Mouse (Mus musculus) hindbrain, embryonic 13.5 days (tissue): ENCODE results near the gene Hspa2. TPM values are rescaled to one million over a fixed set of nuclear protein-coding genes. Genes with fewer than 3 reads are reported as not detected.

Source experiments
- ATAC-seq: fragments of 200-750 bp; cut with Nextera tagmentation; 2 replicates; pipeline ENCODE4 v1.8.0; 2017; ENCODE audit warnings: moderate TSS enrichment; ENCODE audit not compliant: low FRiP score
- H3K27ac ChIP-seq: fragments of 300-500 bp; sonication (generic); 2 replicates; pipeline ENCODE4 v1.5.1; 2015; ENCODE audit warnings: inconsistent platforms, mild to moderate bottlenecking, moderate library complexity
- H3K27me3 ChIP-seq: fragments of 300-500 bp; sonication (generic); 2 replicates; pipeline ENCODE4 v1.6.1; 2015; ENCODE audit warnings: mild to moderate bottlenecking, inconsistent platforms
- H3K36me3 ChIP-seq: fragments of 300-500 bp; sonication (generic); 2 replicates; pipeline ENCODE4 v1.6.1; 2015; ENCODE audit warnings: mild to moderate bottlenecking, inconsistent platforms
- H3K4me1 ChIP-seq: fragments of 300-500 bp; sonication (generic); replicated peaks from 2 replicates; pipeline ENCODE4 v1.6.1; 2015; ENCODE audit warnings: inconsistent platforms
- H3K4me2 ChIP-seq: fragments of 300-500 bp; sonication (generic); 2 replicates; pipeline ENCODE4 v1.6.1; 2015; ENCODE audit warnings: inconsistent platforms, mild to moderate bottlenecking, moderate library complexity
- H3K4me3 ChIP-seq: fragments of 300-500 bp; sonication (generic); 2 replicates; pipeline ENCODE4 v1.5.1; 2015; ENCODE audit warnings: mild to moderate bottlenecking, inconsistent platforms
- H3K9ac ChIP-seq: fragments of 300-500 bp; sonication (generic); 2 replicates; pipeline ENCODE4 v1.6.1; 2015; ENCODE audit warnings: mild to moderate bottlenecking, inconsistent platforms
- H3K9me3 ChIP-seq: fragments of 300-500 bp; sonication (generic); 2 replicates; pipeline ENCODE4 v1.6.1; 2016; ENCODE audit warnings: inconsistent platforms
- WGBS: fragments of 180-500 bp; shearing (Covaris S2); methylation state at CpG from one replicate; pipeline ENCODE4 v1.1.7; 2015; 5-methylcytosine and 5-hydroxymethylcytosine counted together
- polyA plus RNA-seq: library from polyadenylated mRNA; unstranded; fragments of >200 nt; fragmentation: Nextera tagmentation; extraction: Ambion mirVana; gene quantifications from 2 replicates; pipeline ENCODE4 v1.2.1, GENCODE M21; 2015

Hspa2 gene
- 7.1 and 8.3 TPM in 2 replicates for polyA plus RNA-seq

- H3K4me2 ChIP-seq: peak within 1 kb of the TSS; percentile 79
- H3K4me1 ChIP-seq: peaks cover 26% of the 10 kb centered on the region
- WGBS: under 1% methylated on average over 54 of the region's 54 CpGs
- no peaks in the 10 kb centered on the region for H3K36me3 ChIP-seq
- peak within 1 kb of the TSS; percentile 68 for H3K4me3 ChIP-seq
- H3K27me3 ChIP-seq: peaks cover 58% of the 10 kb centered on the region
- H3K9ac ChIP-seq: peak within 1 kb of the TSS; percentile 72
- no peaks in the 10 kb centered on the region for H3K9me3 ChIP-seq
- peak; percentile 96 for ATAC-seq
- peak within 1 kb of the TSS; percentile 89 for H3K27ac ChIP-seq
Measured at GRCm38 (mm10) chr12:76403886-76404537, at the start of gene Hspa2. TSS of gene Hspa2 (plus strand) at chr12:76404176.

GRCm38 (mm10) chr12:76360868-76361267 is 43.1 kb upstream of the Hspa2 start:
- Histone ChIP-seq H3K9ac (no peak overlapping the region), H3K9me3 (no peaks in the 10 kb centered on the region), H3K27me3 (no peaks in the 10 kb centered on the region), H3K36me3 (no peaks in the 10 kb centered on the region; the same call in 1 of the 2 replicates), H3K4me2 (no peak overlapping the region), H3K4me1 (no peaks in the 10 kb centered on the region), H3K27ac (no peak overlapping the region), H3K4me3 (no peak overlapping the region)
- 35% methylated on average over 1 of the region's 1 CpGs for WGBS
- no peak for ATAC-seq

- no peak overlapping the region for H3K4me3 ChIP-seq
- no peaks in the 10 kb centered on the region; the same call in 1 of the 2 replicates for H3K36me3 ChIP-seq
- no peak for ATAC-seq
- H3K9me3 ChIP-seq: no peaks in the 10 kb centered on the region
- H3K9ac ChIP-seq: no peak overlapping the region
- H3K27ac ChIP-seq: no peak overlapping the region
- no peak overlapping the region for H3K4me2 ChIP-seq
- no peaks in the 10 kb centered on the region for H3K4me1 ChIP-seq
- H3K27me3 ChIP-seq: no peaks in the 10 kb centered on the region
- WGBS: 80% methylated on average over 9 of the region's 9 CpGs
Measured at GRCm38 (mm10) chr12:76361405-76362302, 42.3 kb upstream of the Hspa2 start.

GRCm38 (mm10) chr12:76362303-76362676 is 41.7 kb upstream of the Hspa2 start:
- no peak overlapping the region for H3K4me2 ChIP-seq
- H3K9ac ChIP-seq: no peak overlapping the region
- no peaks in the 10 kb centered on the region; the same call in 1 of the 2 replicates for H3K36me3 ChIP-seq
- H3K4me1 ChIP-seq: peaks cover 6% of the 10 kb centered on the region
- no peaks in the 10 kb centered on the region for H3K9me3 ChIP-seq
- ATAC-seq: no peak
- 92% methylated on average over 9 of the region's 9 CpGs for WGBS
- H3K27me3 ChIP-seq: no peaks in the 10 kb centered on the region
- no peak overlapping the region for H3K4me3 ChIP-seq
- no peak overlapping the region for H3K27ac ChIP-seq

- Histone ChIP-seq H3K4me2 (no peak overlapping the region), H3K36me3 (no peaks in the 10 kb centered on the region), H3K27me3 (no peaks in the 10 kb centered on the region), H3K9me3 (no peaks in the 10 kb centered on the region), H3K27ac (no peak overlapping the region), H3K4me1 (peaks cover 22% of the 10 kb centered on the region), H3K9ac (0 out of 2 replicates have a peak overlapping the region, but pooled peaks have one; percentile 1), H3K4me3 (no peak overlapping the region)
- WGBS: 83% methylated on average over 3 of the region's 3 CpGs
- ATAC-seq: no peak
Measured at GRCm38 (mm10) chr12:76366276-76366675, 37.7 kb upstream of the Hspa2 start.

GRCm38 (mm10) chr12:76367096-76367995 is 36.6 kb upstream of the Hspa2 start:
- Histone ChIP-seq H3K4me2 (peak overlapping the region; percentile 84), H3K27me3 (no peaks in the 10 kb centered on the region), H3K4me3 (peak overlapping the region; percentile 90), H3K27ac (no peak overlapping the region), H3K4me1 (peaks cover 32% of the 10 kb centered on the region), H3K9ac (peak overlapping the region; percentile 97), H3K9me3 (no peaks in the 10 kb centered on the region), H3K36me3 (no peaks in the 10 kb centered on the region)
- no peak for ATAC-seq
- 26% methylated on average over 14 of the region's 14 CpGs for WGBS

GRCm38 (mm10) chr12:76368201-76368789 is 35.7 kb upstream of the Hspa2 start:
- WGBS: 9% methylated on average over 9 of the region's 9 CpGs
- no peak for ATAC-seq
- Histone ChIP-seq H3K36me3 (no peaks in the 10 kb centered on the region), H3K4me2 (peak overlapping the region; percentile 84), H3K4me3 (peak overlapping the region; percentile 90), H3K27ac (peak overlapping the region; percentile 98), H3K27me3 (no peaks in the 10 kb centered on the region), H3K4me1 (peaks cover 39% of the 10 kb centered on the region), H3K9ac (peak overlapping the region; percentile 97), H3K9me3 (no peaks in the 10 kb centered on the region)

GRCm38 (mm10) chr12:76368790-76369205 is 35.2 kb upstream of the Hspa2 start:
- WGBS: under 1% methylated on average over 26 of the region's 26 CpGs
- peak; percentile 58 for ATAC-seq
- Histone ChIP-seq H3K4me3 (peak overlapping the region; percentile 90), H3K4me2 (peak overlapping the region; percentile 84), H3K9me3 (no peaks in the 10 kb centered on the region), H3K36me3 (no peaks in the 10 kb centered on the region), H3K27me3 (no peaks in the 10 kb centered on the region), H3K4me1 (peaks cover 39% of the 10 kb centered on the region), H3K9ac (peak overlapping the region; percentile 97), H3K27ac (peak overlapping the region; percentile 98)

- WGBS: under 1% methylated on average over 96 of the region's 96 CpGs
- Histone ChIP-seq H3K4me1 (peaks cover 39% of the 10 kb centered on the region), H3K4me3 (peak within 1 kb of the TSS; percentile 90), H3K27me3 (no peaks in the 10 kb centered on the region), H3K9ac (peak within 1 kb of the TSS; percentile 97), H3K27ac (peak within 1 kb of the TSS; percentile 98), H3K9me3 (no peaks in the 10 kb centered on the region), H3K36me3 (no peaks in the 10 kb centered on the region), H3K4me2 (peak within 1 kb of the TSS; percentile 84)
- ATAC-seq: peak; percentile 93
Measured at GRCm38 (mm10) chr12:76369206-76369977, 34.6 kb upstream of the Hspa2 start, which contains the start of gene Zbtb25. TSS of gene Zbtb25 (minus strand) at chr12:76369602.

- Histone ChIP-seq H3K27me3 (no peaks in the 10 kb centered on the region), H3K9ac (peak within 1 kb of the TSS; percentile 97), H3K4me1 (peaks cover 39% of the 10 kb centered on the region), H3K9me3 (no peaks in the 10 kb centered on the region), H3K4me3 (peak within 1 kb of the TSS; percentile 90), H3K27ac (peak within 1 kb of the TSS; percentile 98), H3K4me2 (peak within 1 kb of the TSS; percentile 84), H3K36me3 (no peaks in the 10 kb centered on the region)
- WGBS: under 1% methylated on average over 93 of the region's 99 CpGs
- peak; percentile 61 for ATAC-seq
Measured at GRCm38 (mm10) chr12:76369978-76370830, 33.8 kb upstream of the Hspa2 start, which contains the start of gene Zbtb1. TSS of gene Zbtb1 (plus strand) at chr12:76370266.
